Mouse (Mus musculus): ENCODE data around the gene Mylk. TPM values are rescaled to one million over a fixed set of nuclear protein-coding genes. Genes with fewer than 3 reads are reported as not detected.

Mylk gene
- polyA plus RNA-seq, 1 experiment from 2014 or later, result 13.4 TPM

DNA sequence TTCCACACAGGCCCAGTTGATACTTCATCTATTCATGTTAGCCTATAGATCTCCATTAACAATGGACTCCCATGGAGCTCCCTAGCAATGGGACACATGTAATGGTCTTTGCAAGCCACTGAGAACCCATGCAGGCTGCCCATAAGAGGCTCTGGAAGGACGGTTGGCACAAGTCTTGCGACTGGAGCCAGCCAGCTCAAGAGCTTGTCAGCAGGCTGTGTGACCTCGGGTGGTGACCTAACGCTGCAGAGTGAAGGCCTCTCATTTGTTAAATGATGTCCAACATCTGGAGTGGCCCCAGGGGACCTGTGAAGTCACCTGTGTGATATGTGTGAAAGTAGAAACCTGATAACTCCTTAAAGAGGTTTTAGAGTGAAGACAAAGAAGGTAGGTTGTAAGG is 252.0 kb downstream of the Mylk start:
- 64% methylated on average over 4 of the region's 4 CpGs for WGBS
- Histone ChIP-seq H3K4me1 (peaks cover 42% of the 10 kb centered on the region), H3K9me3 (no peaks in the 10 kb centered on the region), H3K36me3 (no peaks in the 10 kb centered on the region), H3K4me2 (no peak overlapping the region), H3K9ac (no peak overlapping the region), H3K27ac (no peak overlapping the region; the same call in 1 of the 2 replicates), H3K4me3 (no peak overlapping the region), H3K27me3 (no peaks in the 10 kb centered on the region)
- no peak for ATAC-seq (ENCODE audit: insufficient number of reproducible peaks, insufficient read depth, low FRiP score, low TSS enrichment, low read depth)

DNA sequence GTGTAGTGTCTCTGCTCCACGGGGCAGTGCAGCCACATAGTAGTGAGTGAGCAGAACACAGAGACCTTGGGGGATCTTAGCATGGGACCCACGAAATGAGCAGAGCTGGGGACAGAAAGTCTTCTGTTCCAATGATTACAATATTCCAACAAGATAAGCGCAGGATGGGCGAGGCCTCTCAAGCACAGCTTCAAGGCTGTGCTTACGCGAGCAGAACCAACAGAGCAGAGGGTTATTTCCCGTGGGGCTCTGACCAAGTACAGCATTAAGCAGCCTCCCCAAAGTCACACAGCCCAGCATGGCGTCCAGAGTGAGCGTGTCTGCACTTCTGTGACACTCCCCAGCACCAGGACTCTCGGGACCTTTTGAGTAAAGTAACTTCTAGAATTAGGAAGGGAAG is 252.6 kb downstream of the Mylk start:
- H3K4me1 ChIP-seq, result peaks cover 41% of the 10 kb centered on the region
- H3K4me2 ChIP-seq, result no peak overlapping the region
- no peak for ATAC-seq (ENCODE audit: insufficient number of reproducible peaks, insufficient read depth, low FRiP score, low TSS enrichment, low read depth)
- WGBS, result 73% methylated on average over 10 of the region's 10 CpGs
- H3K36me3 ChIP-seq, result no peaks in the 10 kb centered on the region
- H3K4me3 ChIP-seq, result no peak overlapping the region
- H3K9me3 ChIP-seq, result no peaks in the 10 kb centered on the region
- no peaks in the 10 kb centered on the region for H3K27me3 ChIP-seq
- no peak overlapping the region for H3K27ac ChIP-seq
- no peak overlapping the region for H3K9ac ChIP-seq

DNA sequence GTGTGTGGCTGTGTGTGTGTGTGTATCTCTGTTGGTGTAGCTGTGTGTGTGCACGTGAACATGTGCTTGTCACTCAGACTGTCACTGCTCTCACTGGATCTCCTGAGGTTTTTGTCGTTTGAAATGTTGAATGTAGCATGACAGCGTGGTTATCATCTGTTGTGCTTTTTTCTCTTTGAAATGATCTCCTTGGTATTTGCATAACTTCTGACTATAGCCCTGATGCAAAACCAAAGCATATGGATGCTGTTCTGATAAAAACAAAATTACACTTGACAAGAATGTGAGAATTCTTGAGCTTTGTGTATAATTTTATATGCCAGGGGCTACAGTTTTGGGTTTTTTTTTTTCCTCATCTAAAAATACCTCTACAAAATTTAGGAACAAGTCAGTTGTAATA is 254.0 kb downstream of the Mylk start:
- no peak overlapping the region for H3K27ac ChIP-seq
- WGBS, result 46% methylated on average over 3 of the region's 3 CpGs
- no peak for ATAC-seq (ENCODE audit: insufficient number of reproducible peaks, insufficient read depth, low FRiP score, low TSS enrichment, low read depth)
- H3K9me3 ChIP-seq, result no peaks in the 10 kb centered on the region
- H3K4me3 ChIP-seq, result no peak overlapping the region
- H3K9ac ChIP-seq, result no peak overlapping the region
- H3K36me3 ChIP-seq, result no peaks in the 10 kb centered on the region
- no peak overlapping the region for H3K4me2 ChIP-seq
- no peaks in the 10 kb centered on the region for H3K27me3 ChIP-seq
- H3K4me1 ChIP-seq, result peaks cover 41% of the 10 kb centered on the region

DNA sequence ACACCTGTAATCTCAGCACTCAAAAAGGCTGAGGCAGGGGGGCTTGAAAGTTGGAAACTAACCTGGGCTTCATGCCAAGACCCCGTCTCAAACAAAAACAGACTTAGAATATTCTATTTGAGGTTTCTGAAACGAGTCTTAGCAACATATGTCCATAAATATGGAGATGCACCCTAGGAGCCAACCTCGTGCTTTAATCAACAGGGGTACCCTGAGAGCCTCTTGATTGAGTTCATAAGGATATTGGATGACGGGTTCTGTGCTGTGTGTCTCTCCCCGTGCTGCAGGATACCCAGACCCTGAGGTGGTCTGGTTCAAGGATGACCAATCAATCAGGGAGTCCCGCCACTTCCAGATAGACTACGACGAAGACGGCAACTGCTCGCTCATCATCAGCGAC is 255.0 kb downstream of the Mylk start:
- Histone ChIP-seq H3K27ac (no peak overlapping the region), H3K9ac (no peak overlapping the region), H3K4me1 (peaks cover 41% of the 10 kb centered on the region), H3K4me3 (no peak overlapping the region), H3K9me3 (no peaks in the 10 kb centered on the region), H3K36me3 (no peaks in the 10 kb centered on the region), H3K4me2 (peak overlapping the region; percentile 51), H3K27me3 (no peaks in the 10 kb centered on the region)
- WGBS, result 39% methylated on average over 11 of the region's 11 CpGs
- ATAC-seq (ENCODE audit: insufficient number of reproducible peaks, insufficient read depth, low FRiP score, low TSS enrichment, low read depth), result no peak

DNA sequence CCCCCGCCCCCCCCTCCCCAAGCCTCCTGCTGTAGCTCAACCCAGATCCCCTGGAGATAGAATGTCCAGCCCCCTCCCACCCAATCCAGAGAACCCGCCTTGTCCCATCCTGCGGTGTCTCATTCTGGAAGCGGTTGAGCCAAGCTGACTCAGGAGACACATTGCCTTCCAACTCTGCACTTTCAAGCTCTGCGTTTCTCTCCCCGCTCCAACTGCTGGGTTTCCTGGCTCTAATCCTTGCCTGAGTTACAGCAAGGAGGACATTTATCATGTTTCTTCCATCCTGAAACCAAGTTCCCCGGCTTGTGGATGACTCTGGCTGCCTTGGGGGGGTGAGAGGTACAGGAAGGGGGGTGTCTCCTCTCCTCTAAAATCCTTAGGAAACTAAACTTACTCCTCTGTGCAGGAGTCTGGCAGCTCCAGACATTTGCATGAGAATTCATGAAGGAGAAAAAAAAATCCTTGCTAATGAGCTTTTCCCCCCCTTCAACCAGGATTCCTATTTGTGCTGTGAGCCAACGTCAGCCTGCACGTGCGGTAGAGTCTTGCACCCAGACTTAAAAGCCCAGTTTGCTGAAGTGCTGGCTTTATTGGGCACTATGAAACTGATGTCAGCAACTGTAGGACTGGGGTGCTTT is 256.0 kb downstream of the Mylk start:
- no peak for ATAC-seq (ENCODE audit: insufficient number of reproducible peaks, insufficient read depth, low FRiP score, low TSS enrichment, low read depth)
- 6% methylated on average over 10 of the region's 10 CpGs for WGBS
- Histone ChIP-seq H3K9me3 (no peaks in the 10 kb centered on the region), H3K27me3 (no peaks in the 10 kb centered on the region), H3K27ac (peak overlapping the region; percentile 39; the same call in 1 of the 2 replicates), H3K36me3 (no peaks in the 10 kb centered on the region), H3K9ac (peak overlapping the region; percentile 51), H3K4me1 (peaks cover 35% of the 10 kb centered on the region), H3K4me3 (peak overlapping the region; percentile 10; the same call in 1 of the 2 replicates), H3K4me2 (peak overlapping the region; percentile 51)

DNA sequence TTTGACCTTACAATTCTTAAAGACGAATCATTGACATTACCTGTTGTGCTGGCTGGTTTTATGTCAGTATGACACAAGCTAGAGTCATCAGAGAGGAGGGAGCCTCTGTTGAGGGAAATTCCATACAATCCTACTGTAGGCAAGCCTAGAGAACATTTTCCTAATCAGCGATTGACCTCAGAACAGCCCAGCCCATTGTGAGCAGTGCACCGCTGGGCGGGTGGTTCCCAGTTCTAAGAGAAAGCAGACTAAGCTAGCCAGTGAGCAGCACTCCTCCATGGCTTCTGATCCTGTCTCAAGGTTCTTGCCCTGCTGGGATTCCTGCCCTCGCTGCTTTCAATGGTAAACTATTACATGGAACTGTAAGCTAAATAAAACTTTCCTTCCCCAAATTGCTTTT is 259.3 kb downstream of the Mylk start:
- peaks cover 13% of the 10 kb centered on the region for H3K4me1 ChIP-seq
- H3K27me3 ChIP-seq, result no peaks in the 10 kb centered on the region
- no peaks in the 10 kb centered on the region for H3K9me3 ChIP-seq
- no peak overlapping the region for H3K4me3 ChIP-seq
- ATAC-seq (ENCODE audit: insufficient number of reproducible peaks, insufficient read depth, low FRiP score, low TSS enrichment, low read depth), result no peak
- no peaks in the 10 kb centered on the region for H3K36me3 ChIP-seq
- H3K9ac ChIP-seq, result no peak overlapping the region
- H3K4me2 ChIP-seq, result no peak overlapping the region
- 73% methylated on average over 5 of the region's 5 CpGs for WGBS
- H3K27ac ChIP-seq, result no peak overlapping the region

DNA sequence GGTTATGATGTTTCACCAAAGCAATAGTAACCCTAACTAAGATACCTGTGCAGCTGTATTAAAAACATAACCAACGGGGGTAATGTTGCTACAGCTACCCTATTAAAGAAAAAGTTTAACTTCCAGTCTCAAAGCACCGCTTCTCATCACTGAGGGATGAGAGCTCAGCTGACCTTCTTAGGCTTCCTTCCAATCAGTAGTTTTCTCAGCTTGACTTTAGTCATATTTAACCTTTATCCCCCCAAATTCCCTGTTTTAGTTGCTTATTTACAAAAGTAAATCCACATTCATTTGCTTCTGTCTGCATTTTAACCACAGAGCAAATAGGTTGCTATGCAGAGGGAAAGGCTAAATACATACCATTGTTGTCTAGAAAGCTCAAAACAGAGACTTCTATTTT is 259.7 kb downstream of the Mylk start:
- Histone ChIP-seq H3K9me3 (no peaks in the 10 kb centered on the region), H3K9ac (no peak overlapping the region), H3K4me3 (no peak overlapping the region), H3K4me1 (peaks cover 13% of the 10 kb centered on the region), H3K4me2 (no peak overlapping the region), H3K27ac (no peak overlapping the region), H3K27me3 (no peaks in the 10 kb centered on the region), H3K36me3 (no peaks in the 10 kb centered on the region)
- 83% methylated on average over 2 of the region's 2 CpGs for WGBS
- ATAC-seq (ENCODE audit: insufficient number of reproducible peaks, insufficient read depth, low FRiP score, low TSS enrichment, low read depth), result no peak

DNA sequence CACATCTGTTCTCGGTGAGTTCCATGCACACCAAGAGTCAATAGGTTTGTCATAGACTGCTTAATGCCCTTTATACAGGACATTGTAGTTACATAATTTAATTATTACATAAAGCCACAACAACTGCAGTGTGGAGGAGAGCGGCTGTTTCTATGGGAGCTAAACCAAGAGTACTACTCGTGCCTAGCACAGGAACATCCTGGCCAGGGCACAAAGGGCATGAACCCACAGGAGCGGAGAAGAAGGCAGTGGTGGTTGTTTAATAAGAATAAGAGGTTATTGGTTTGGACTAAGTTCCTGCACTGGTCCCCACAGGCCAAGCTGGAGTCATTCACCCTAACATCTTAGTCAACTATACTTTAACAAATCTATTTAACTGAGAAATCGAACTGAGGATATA is 261.2 kb downstream of the Mylk start:
- WGBS, result 80% methylated on average over 5 of the region's 5 CpGs
- no peaks in the 10 kb centered on the region for H3K9me3 ChIP-seq
- no peaks in the 10 kb centered on the region for H3K27me3 ChIP-seq
- no peak overlapping the region for H3K4me3 ChIP-seq
- no peak overlapping the region for H3K9ac ChIP-seq
- H3K4me1 ChIP-seq, result peaks cover 3% of the 10 kb centered on the region
- H3K27ac ChIP-seq, result no peak overlapping the region
- no peak overlapping the region for H3K4me2 ChIP-seq
- H3K36me3 ChIP-seq, result no peaks in the 10 kb centered on the region
- ATAC-seq (ENCODE audit: insufficient number of reproducible peaks, insufficient read depth, low FRiP score, low TSS enrichment, low read depth), result no peak

DNA sequence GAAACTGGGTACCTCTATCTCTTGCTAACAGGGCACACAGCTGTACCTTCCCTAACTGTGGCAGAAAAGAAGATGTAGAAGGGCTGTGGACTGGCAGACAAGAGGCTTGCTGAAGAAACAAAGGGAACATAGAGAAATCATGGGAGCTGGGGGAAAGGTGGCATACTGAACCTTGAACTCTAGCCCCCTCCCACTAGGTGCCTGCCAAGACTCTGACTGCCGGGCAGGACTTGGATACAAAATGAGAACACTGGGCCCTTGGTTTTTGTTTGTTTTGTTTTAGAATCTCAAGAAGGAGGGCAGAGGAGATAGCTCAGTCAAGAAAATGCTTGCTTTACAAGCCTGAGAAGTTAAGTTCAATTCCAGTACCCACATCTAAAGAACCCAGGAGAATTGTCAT is 262.4 kb downstream of the Mylk start:
- no peak for ATAC-seq (ENCODE audit: insufficient number of reproducible peaks, insufficient read depth, low FRiP score, low TSS enrichment, low read depth)
- no peak overlapping the region for H3K4me3 ChIP-seq
- no peaks in the 10 kb centered on the region for H3K27me3 ChIP-seq
- H3K4me2 ChIP-seq, result no peak overlapping the region
- 91% methylated on average over 1 of the region's 1 CpGs for WGBS
- H3K9ac ChIP-seq, result no peak overlapping the region
- H3K4me1 ChIP-seq, result no peaks in the 10 kb centered on the region
- no peaks in the 10 kb centered on the region for H3K9me3 ChIP-seq
- no peak overlapping the region for H3K27ac ChIP-seq
- no peaks in the 10 kb centered on the region for H3K36me3 ChIP-seq

DNA sequence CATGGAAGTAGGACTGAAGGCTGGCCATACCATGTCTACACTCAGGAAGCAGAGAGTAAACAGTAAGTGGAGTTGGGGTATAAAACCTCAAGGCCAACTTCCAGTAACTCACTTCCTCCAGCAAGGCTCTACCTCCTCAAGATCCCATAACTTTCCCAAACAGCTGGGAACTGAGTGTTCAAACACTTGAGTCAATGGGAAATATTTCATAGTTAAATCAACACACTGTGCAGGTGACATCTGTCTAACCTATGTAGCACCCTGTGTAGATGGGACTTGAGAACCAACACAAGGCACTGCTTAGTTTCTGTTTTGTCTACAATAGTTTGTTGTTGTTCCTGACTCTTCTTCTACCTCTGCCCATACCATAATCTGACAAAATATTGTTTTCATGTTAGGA is 263.4 kb downstream of the Mylk start:
- ATAC-seq (ENCODE audit: insufficient number of reproducible peaks, insufficient read depth, low FRiP score, low TSS enrichment, low read depth), result no peak
- no peak overlapping the region for H3K4me3 ChIP-seq
- no peak overlapping the region for H3K27ac ChIP-seq
- H3K9ac ChIP-seq, result no peak overlapping the region
- H3K4me2 ChIP-seq, result no peak overlapping the region
- no peaks in the 10 kb centered on the region for H3K27me3 ChIP-seq
- H3K9me3 ChIP-seq, result no peaks in the 10 kb centered on the region
- H3K36me3 ChIP-seq, result no peaks in the 10 kb centered on the region
- H3K4me1 ChIP-seq, result no peaks in the 10 kb centered on the region

DNA sequence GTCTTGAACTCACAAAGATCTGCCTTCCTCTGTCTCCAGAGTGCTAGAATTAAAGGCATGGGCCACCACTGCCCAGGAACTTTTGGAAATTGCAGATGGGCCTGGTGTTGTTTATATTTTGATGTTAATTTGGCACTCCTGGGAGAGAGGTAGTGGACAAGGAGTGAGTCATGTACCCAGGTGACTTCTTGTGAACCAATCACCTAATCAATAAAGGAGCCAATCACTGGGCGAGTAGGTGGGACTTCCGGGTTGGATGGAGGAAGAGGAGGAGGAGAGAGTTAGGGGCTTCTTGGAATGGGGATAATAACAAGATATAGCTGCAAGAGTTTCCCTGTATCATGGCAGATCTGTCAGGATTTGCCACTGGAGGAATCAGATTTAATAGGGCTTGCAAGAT is 268.5 kb downstream of the Mylk start:
- ATAC-seq (ENCODE audit: insufficient number of reproducible peaks, insufficient read depth, low FRiP score, low TSS enrichment, low read depth), result no peak
- Histone ChIP-seq H3K4me3 (no peak overlapping the region), H3K36me3 (no peaks in the 10 kb centered on the region), H3K27me3 (peaks cover 11% of the 10 kb centered on the region; the same call in 1 of the 2 replicates), H3K4me1 (no peaks in the 10 kb centered on the region), H3K27ac (no peak overlapping the region), H3K4me2 (no peak overlapping the region), H3K9me3 (no peaks in the 10 kb centered on the region; the same call in 1 of the 2 replicates), H3K9ac (no peak overlapping the region)
- WGBS, result 76% methylated on average over 2 of the region's 2 CpGs

DNA sequence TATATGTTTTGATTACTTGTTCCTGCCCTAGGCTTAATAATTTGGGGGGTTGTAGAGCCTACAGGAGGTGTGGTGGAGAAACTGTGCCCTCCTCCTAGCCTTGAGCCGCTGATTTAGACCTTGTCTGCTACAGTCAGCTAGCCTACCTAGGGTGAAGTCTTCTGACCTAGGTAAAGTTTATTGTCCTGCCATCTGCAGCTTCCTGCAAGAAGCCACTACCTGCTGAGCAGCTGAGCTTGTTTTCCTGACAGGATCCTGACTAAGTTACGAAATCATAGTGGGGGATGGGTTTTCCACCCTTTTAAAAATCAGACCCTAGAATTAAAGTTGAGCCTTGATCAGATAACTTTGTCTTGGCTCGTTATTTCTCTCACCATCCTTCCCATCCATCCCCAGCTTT is 271.5 kb downstream of the Mylk start:
- Histone ChIP-seq H3K27me3 (peaks cover 28% of the 10 kb centered on the region), H3K9me3 (no peaks in the 10 kb centered on the region; the same call in 1 of the 2 replicates), H3K27ac (no peak overlapping the region), H3K9ac (no peak overlapping the region), H3K4me2 (no peak overlapping the region), H3K4me1 (no peaks in the 10 kb centered on the region), H3K36me3 (no peaks in the 10 kb centered on the region), H3K4me3 (no peak overlapping the region)
- ATAC-seq (ENCODE audit: insufficient number of reproducible peaks, insufficient read depth, low FRiP score, low TSS enrichment, low read depth), result no peak
- WGBS, result 71% methylated on average over 3 of the region's 3 CpGs

Data from embryonic facial prominence, embryonic 13.5 days (tissue).